In genomic region chr8:126715666-126716065, GRCm38 (mm10) we compare ENCODE assay signal across 17 mouse cellular contexts.
"Had no signal": no experiment of that assay in that cellular context is flagged by ENCODE, and none has a peak within 500 bp of the region (broad histone marks: within the 10 kb centered on the region; RNA-seq: fewer than 3 reads in every experiment).

No protein-coding gene starts in this region.

- H3K27me3 ChIP-seq: neural tube, embryonic 12.5 days; neural tube, embryonic 13.5 days; neural tube, embryonic 15.5 days; stomach, embryonic 15.5 days had no signal

- H3K4me3 ChIP-seq: neural tube, embryonic 12.5 days; neural tube, embryonic 13.5 days; neural tube, embryonic 15.5 days; stomach, embryonic 15.5 days had no signal

- H3K9me3 ChIP-seq: neural tube, embryonic 12.5 days; neural tube, embryonic 13.5 days; neural tube, embryonic 15.5 days; stomach, embryonic 15.5 days had no signal

- H3K27ac ChIP-seq: neural tube, embryonic 12.5 days; neural tube, embryonic 13.5 days; neural tube, embryonic 15.5 days; stomach, embryonic 15.5 days; stomach, postnatal 0 days had no signal

- DNase-seq: retina, postnatal 1 day; right cerebral cortex, adult 18-20 months; right cerebral cortex, postnatal 14 days; right cerebral cortex, postnatal 25 days; right cerebral cortex, postnatal 4 days; spleen, adult 18-20 months; thymus, adult 18-20 months; thymus, adult 2 months; thymus, postnatal 14 days; thymus, postnatal 25 days; thymus, postnatal 36 days; thymus, postnatal 4 days had no signal

- H3K4me2 ChIP-seq: neural tube, embryonic 12.5 days; neural tube, embryonic 13.5 days; neural tube, embryonic 15.5 days; stomach, embryonic 15.5 days had no signal

- H3K9ac ChIP-seq: neural tube, embryonic 12.5 days; neural tube, embryonic 13.5 days; neural tube, embryonic 15.5 days; stomach, embryonic 15.5 days had no signal

- H3K36me3 ChIP-seq: neural tube, embryonic 12.5 days; neural tube, embryonic 13.5 days; neural tube, embryonic 15.5 days; stomach, embryonic 15.5 days had no signal
